14 mouse cellular contexts compared by ENCODE assay signal in genomic region chr6:87037826-87038620, GRCm38 (mm10). TPM values are rescaled to one million over a fixed set of nuclear protein-coding genes. Genes with fewer than 3 reads are reported as not detected.
DNase-seq lines count a peak whose midpoint lies in the region; ATAC-seq and TF ChIP-seq lines count a peak whose summit lies in the region.
"Had no signal": no experiment of that assay in that cellular context is flagged by ENCODE, and none has a peak within 500 bp of the region (broad histone marks: within the 10 kb centered on the region; RNA-seq: fewer than 3 reads in every experiment).

No protein-coding gene starts in this region.

- peak; percentile 49 for ATAC-seq in inflammation-experienced regulatory T-cells, adult 6 months
- no peak for ATAC-seq in forebrain, embryonic 11.5 days (replicated peaks; ENCODE audit: low FRiP score)
- ATAC-seq: forebrain, embryonic 15.5 days; intestine, embryonic 15.5 days had no signal

- H3K9me3 ChIP-seq in forebrain, embryonic 11.5 days (ENCODE audit: control insufficient read depth, low read length) = no peaks in the 10 kb centered on the region; the same call in 1 of the 2 replicates
- H3K9me3 ChIP-seq: forebrain, embryonic 15.5 days; intestine, embryonic 15.5 days; limb, embryonic 15.5 days had no signal

- H3K9ac ChIP-seq in forebrain, embryonic 11.5 days (ENCODE audit: low read length) = no peak overlapping the region
- H3K9ac ChIP-seq: forebrain, embryonic 15.5 days; intestine, embryonic 15.5 days; limb, embryonic 15.5 days had no signal

- TF ChIP-seq POLR2A in spleen, adult 2 months (IDR thresholded peaks at IDR 0.05; ENCODE audit: low read depth, low read length) = no peak

- TF ChIP-seq CTCF in spleen, adult 2 months (IDR thresholded peaks at IDR 0.05; ENCODE audit: extremely low read depth, insufficient read depth, insufficient read length, insufficient replicate concordance) = no peak

- WGBS in spleen, adult 2 months = 45% methylated on average over 10 of the region's 10 CpGs
- WGBS in forebrain, embryonic 11.5 days = 86% methylated on average over 10 of the region's 10 CpGs

- DNase-seq in adrenal gland, adult 2 months = peak; percentile 39
- DNase-seq in adrenal gland, postnatal 10 days = no peak
- DNase-seq in spleen, adult 2 months (ENCODE audit: low read depth in 1 of 2, low spot score in 2 of 2) = peak in 1 of 2 experiments; percentile 33
- DNase-seq in spleen, adult 18-20 months = no peak
- DNase-seq in left cerebral cortex, adult 8-10 months (ENCODE audit: low spot score in 2 of 2) = no peak
- no peak for DNase-seq in thymus, postnatal 25 days
- DNase-seq in forebrain, embryonic 11.5 days (ENCODE audit: low spot score) = no peak
- DNase-seq: cerebellum, adult 11-12 months; gastrocnemius, postnatal 10 days; lung, postnatal 14 days had no signal

- H3K27me3 ChIP-seq in spleen, adult 2 months (ENCODE audit: control insufficient read depth, insufficient read depth, low read length) = no peaks in the 10 kb centered on the region
- no peaks in the 10 kb centered on the region for H3K27me3 ChIP-seq in forebrain, embryonic 11.5 days (ENCODE audit: control insufficient read depth, insufficient read depth, low read length)
- H3K27me3 ChIP-seq: forebrain, embryonic 15.5 days; intestine, embryonic 15.5 days; limb, embryonic 15.5 days had no signal

- no peak overlapping the region for H3K4me2 ChIP-seq in forebrain, embryonic 11.5 days (ENCODE audit: low read depth, low read length, severe bottlenecking)
- H3K4me2 ChIP-seq: forebrain, embryonic 15.5 days; intestine, embryonic 15.5 days; limb, embryonic 15.5 days had no signal

- H3K4me3 ChIP-seq in spleen, adult 2 months (ENCODE audit: extremely low read depth, insufficient read depth, insufficient read length) = no peak overlapping the region
- H3K4me3 ChIP-seq in forebrain, embryonic 11.5 days (ENCODE audit: low read depth, low read length) = no peak overlapping the region
- H3K4me3 ChIP-seq: forebrain, embryonic 15.5 days; intestine, embryonic 15.5 days; limb, embryonic 15.5 days had no signal

- H3K27ac ChIP-seq in spleen, adult 2 months (ENCODE audit: insufficient read depth, low read length) = peak overlapping the region; percentile 30; the same call in 1 of the 2 replicates
- H3K27ac ChIP-seq in forebrain, embryonic 11.5 days (ENCODE audit: low read depth, low read length) = no peak overlapping the region
- H3K27ac ChIP-seq: forebrain, embryonic 15.5 days; intestine, embryonic 15.5 days; limb, embryonic 15.5 days had no signal

- H3K36me3 ChIP-seq in spleen, adult 2 months (ENCODE audit: control insufficient read depth, insufficient read depth, low read length) = no peaks in the 10 kb centered on the region
- H3K36me3 ChIP-seq in forebrain, embryonic 11.5 days (ENCODE audit: control insufficient read depth, insufficient read depth, low read length) = no peaks in the 10 kb centered on the region; the same call in 1 of the 2 replicates
- H3K36me3 ChIP-seq: forebrain, embryonic 15.5 days; intestine, embryonic 15.5 days; limb, embryonic 15.5 days had no signal

- H3K4me1 ChIP-seq in spleen, adult 2 months (ENCODE audit: control insufficient read depth, insufficient read depth, insufficient read length) = peaks cover 3% of the 10 kb centered on the region; the same call in 1 of the 2 replicates
- H3K4me1 ChIP-seq in forebrain, embryonic 11.5 days (replicated peaks; ENCODE audit: control insufficient read depth, insufficient read depth, low read length) = peaks cover 3% of the 10 kb centered on the region; the same call in 1 of the 2 replicates

RNA-seq across cellular contexts. Expression of gene Gfpt1, which starts 4.6 kb away (rescaled TPM):
- total RNA-seq in adrenal gland, adult 2 months (2021) = 10 to 100 TPM; 37.1 to 42.4 TPM
- polyA plus RNA-seq in adrenal gland, adult 2 months (2012; rRNA removed) = 3.0 and 4.3 TPM in 2 replicates
- 10 to 100 TPM; 35.1 to 35.7 TPM for total RNA-seq in adrenal gland, postnatal 10 days (2021)
- polyA plus RNA-seq in spleen, adult 2 months (2012; rRNA removed) = 5.6 and 6.1 TPM in 2 replicates
- 10 to 100 TPM; 15.8 to 21.8 (median 19.3) TPM for polyA plus RNA-seq in inflammation-experienced regulatory T-cells, adult 6 months (2017; shearing (Covaris generic))
- total RNA-seq in left cerebral cortex, adult 8-10 months (2022) = 10 to 100 TPM; 45.1 to 59.7 (median 50.4) TPM
- 17.4 and 18.8 TPM in 2 replicates for polyA plus RNA-seq in forebrain, embryonic 11.5 days (2014; fragmentation: Nextera tagmentation; extraction: Ambion mirVana)

RNA-seq across cellular contexts. Expression of gene Nfu1, which starts 29.0 kb away (rescaled TPM):
- total RNA-seq in adrenal gland, adult 2 months (2021) = 10 to 100 TPM; 84.3 to 92.5 TPM
- 57.6 and 66.9 TPM in 2 replicates for polyA plus RNA-seq in adrenal gland, adult 2 months (2012; rRNA removed)
- total RNA-seq in adrenal gland, postnatal 10 days (2021) = 100 to 1,000 TPM in 1 of 2 experiments, 10 to 100 TPM in 1; 88.7 to 100 TPM
- 56.1 and 76.2 TPM in 2 replicates for polyA plus RNA-seq in spleen, adult 2 months (2012; rRNA removed)
- 100 to 1,000 TPM; 125 to 144 (median 141) TPM for polyA plus RNA-seq in inflammation-experienced regulatory T-cells, adult 6 months (2017; shearing (Covaris generic))
- total RNA-seq in left cerebral cortex, adult 8-10 months (2022) = 10 to 100 TPM; 59.1 to 74.9 (median 67.6) TPM
- 88.8 and 92.4 TPM in 2 replicates for polyA plus RNA-seq in forebrain, embryonic 11.5 days (2014; fragmentation: Nextera tagmentation; extraction: Ambion mirVana)
